Mouse (Mus musculus) spleen, adult 2 months (tissue): ENCODE data around the gene Wwox. TPM values are rescaled to one million over a fixed set of nuclear protein-coding genes. Genes with fewer than 3 reads are reported as not detected.

Source experiments
- DNase-seq, 2 experiments: peaks; one replicate each; pipeline versions ENCODE4 v3.0.0 to v3.0.0-alpha.2; 2012 to 2021; ENCODE audit warnings: low spot score in 2 of 2, low read depth in 1 of 2
- H3K27ac ChIP-seq: fragments of 200-500 bp; 2 replicates; pipeline ENCODE4 v1.5.1; 2012; ENCODE audit warnings: low read length, inconsistent platforms; ENCODE audit not compliant: insufficient read depth
- H3K27me3 ChIP-seq: fragments of 200-500 bp; 2 replicates; pipeline ENCODE4 v1.6.1; 2012; ENCODE audit warnings: mild to moderate bottlenecking, moderate library complexity, low read length, inconsistent platforms; ENCODE audit not compliant: control insufficient read depth, insufficient read depth
- H3K36me3 ChIP-seq: fragments of 200-500 bp; 2 replicates; pipeline ENCODE4 v1.6.1; 2012; ENCODE audit warnings: mild to moderate bottlenecking, low read length, inconsistent platforms; ENCODE audit not compliant: control insufficient read depth, insufficient read depth
- H3K4me1 ChIP-seq: fragments of 200-500 bp; 2 replicates; pipeline ENCODE4 v1.6.1; 2011; ENCODE audit warnings: inconsistent platforms; ENCODE audit not compliant: control insufficient read depth, insufficient read depth, insufficient read length
- H3K4me3 ChIP-seq: fragments of 200-500 bp; 2 replicates; pipeline ENCODE4 v1.5.1; 2011; ENCODE audit warnings: mild to moderate bottlenecking, inconsistent platforms; ENCODE audit not compliant: insufficient read depth, insufficient read length; ENCODE audit errors: extremely low read depth
- CTCF ChIP-seq: fragments of 200-500 bp; IDR thresholded peaks from 2 replicates; pipeline ENCODE4 v1.5.1; 2011; ENCODE audit warnings: mild to moderate bottlenecking, inconsistent platforms; ENCODE audit not compliant: insufficient read depth, insufficient read length, insufficient replicate concordance; ENCODE audit errors: extremely low read depth
- POLR2A ChIP-seq: fragments of 200-500 bp; IDR thresholded peaks from 2 replicates; pipeline ENCODE4 v1.6.1; 2011; ENCODE audit warnings: low read depth, low read length, inconsistent platforms
- WGBS: fragments of 180-500 bp; shearing (Covaris S2); methylation state at CpG from one replicate; pipeline ENCODE4 v1.1.7; 2018; 5-methylcytosine and 5-hydroxymethylcytosine counted together
- polyA plus RNA-seq: library from polyadenylated mRNA; depleted of rRNA; stranded (reverse); fragments of >200 nt; gene quantifications from 2 replicates; pipeline ENCODE4 v1.2.3, GENCODE M21; 2012

Wwox gene
- polyA plus RNA-seq, 1 experiment: 3.8 TPM

GRCm38 (mm10) chr8:115010769-115011073 is 571.3 kb downstream of the Wwox start:
- Histone ChIP-seq H3K27ac (no peak overlapping the region), H3K36me3 (no peaks in the 10 kb centered on the region), H3K4me1 (no peaks in the 10 kb centered on the region), H3K4me3 (no peak overlapping the region), H3K27me3 (no peaks in the 10 kb centered on the region)
- WGBS: 68% methylated on average over 9 of the region's 9 CpGs
- no peak for TF ChIP-seq CTCF
- TF ChIP-seq POLR2A: no peak
- DNase-seq: no peak

GRCm38 (mm10) chr8:115019661-115020060 is 580.2 kb downstream of the Wwox start:
- no peak for DNase-seq
- Histone ChIP-seq H3K36me3 (no peaks in the 10 kb centered on the region), H3K4me3 (no peak overlapping the region), H3K4me1 (no peaks in the 10 kb centered on the region), H3K27me3 (no peaks in the 10 kb centered on the region), H3K27ac (no peak overlapping the region)
- WGBS: 84% methylated on average over 15 of the region's 15 CpGs
- no peak for TF ChIP-seq CTCF
- no peak for TF ChIP-seq POLR2A

- no peak for DNase-seq
- no peak overlapping the region for H3K4me3 ChIP-seq
- H3K4me1 ChIP-seq: no peaks in the 10 kb centered on the region
- TF ChIP-seq CTCF: no peak
- no peak for TF ChIP-seq POLR2A
- H3K27me3 ChIP-seq: no peaks in the 10 kb centered on the region
- H3K27ac ChIP-seq: no peak overlapping the region
- H3K36me3 ChIP-seq: no peaks in the 10 kb centered on the region
- 89% methylated on average over 8 of the region's 8 CpGs for WGBS
Observed at GRCm38 (mm10) chr8:115021731-115022130, 582.3 kb downstream of the Wwox start.

GRCm38 (mm10) chr8:115024062-115024461 is 584.6 kb downstream of the Wwox start:
- Histone ChIP-seq H3K4me1 (no peaks in the 10 kb centered on the region), H3K27ac (no peak overlapping the region), H3K27me3 (no peaks in the 10 kb centered on the region), H3K4me3 (no peak overlapping the region), H3K36me3 (no peaks in the 10 kb centered on the region)
- DNase-seq: no peak
- 90% methylated on average over 4 of the region's 4 CpGs for WGBS
- no peak for TF ChIP-seq CTCF
- TF ChIP-seq POLR2A: no peak

GRCm38 (mm10) chr8:115025390-115026098 is 586.1 kb downstream of the Wwox start:
- Histone ChIP-seq H3K4me3 (no peak overlapping the region), H3K36me3 (no peaks in the 10 kb centered on the region), H3K27ac (no peak overlapping the region), H3K4me1 (no peaks in the 10 kb centered on the region), H3K27me3 (no peaks in the 10 kb centered on the region)
- no peak for TF ChIP-seq CTCF
- no peak for TF ChIP-seq POLR2A
- DNase-seq: no peak
- 90% methylated on average over 10 of the region's 10 CpGs for WGBS

- H3K36me3 ChIP-seq: no peaks in the 10 kb centered on the region
- H3K4me3 ChIP-seq: no peak overlapping the region
- 93% methylated on average over 7 of the region's 7 CpGs for WGBS
- no peak overlapping the region for H3K27ac ChIP-seq
- TF ChIP-seq POLR2A (no peak), CTCF (no peak)
- H3K27me3 ChIP-seq: no peaks in the 10 kb centered on the region
- H3K4me1 ChIP-seq: no peaks in the 10 kb centered on the region
- no peak for DNase-seq
Observed at GRCm38 (mm10) chr8:115026201-115026600, 586.7 kb downstream of the Wwox start.

- WGBS: 97% methylated on average over 1 of the region's 1 CpGs
- no peaks in the 10 kb centered on the region for H3K36me3 ChIP-seq
- no peak overlapping the region for H3K27ac ChIP-seq
- TF ChIP-seq POLR2A (no peak), CTCF (no peak)
- no peak overlapping the region for H3K4me3 ChIP-seq
- no peak for DNase-seq
- H3K4me1 ChIP-seq: no peaks in the 10 kb centered on the region
- no peaks in the 10 kb centered on the region for H3K27me3 ChIP-seq
Observed at GRCm38 (mm10) chr8:115033194-115033593, 593.7 kb downstream of the Wwox start.
